Mouse (Mus musculus): Measurements from ENCODE around the gene Pik3r3.
A peak's percentile ranks its signal among the peaks of the same experiment; 100 is the strongest.

Gene Pik3r3

DNA sequence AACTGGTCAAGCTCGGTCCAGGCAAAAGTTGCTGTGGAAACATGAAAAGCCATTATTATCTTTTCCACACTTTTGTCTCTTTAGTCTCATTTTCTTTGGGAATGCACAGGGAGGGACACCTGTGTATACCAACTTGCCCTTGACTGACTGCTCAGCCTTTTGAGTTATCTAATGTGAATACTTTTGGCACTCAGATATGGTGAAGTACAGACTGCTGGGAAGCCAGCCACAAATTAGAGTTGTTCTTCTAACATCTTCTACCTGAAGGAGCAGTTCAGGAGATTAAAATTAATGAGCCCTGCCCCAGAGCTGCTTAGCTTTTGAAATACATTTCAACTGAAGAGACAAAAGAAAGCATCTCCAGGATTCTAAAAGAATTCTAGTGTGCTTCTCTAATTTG, 2.4 kb upstream of the Pik3r3 start:
- DNase-seq (ENCODE audit: low read depth in 2 of 2, low spot score in 2 of 2) = no peak

- DNase-seq (ENCODE audit: low read depth in 2 of 2, low spot score in 2 of 2) = no peak
Observed at GRCm38 (mm10) chr4:116220071-116220650, 1.3 kb upstream of the Pik3r3 start.

- DNase-seq (ENCODE audit: low read depth in 2 of 2, low spot score in 2 of 2) = no peak
Observed at GRCm38 (mm10) chr4:116220780-116221139, 658 bp upstream of the Pik3r3 start.

GRCm38 (mm10) chr4:116221996-116222842, 801 bp downstream of the Pik3r3 start:
- DNase-seq (ENCODE audit: low read depth in 2 of 2, low spot score in 2 of 2) = peak in 1 of 2 experiments; percentile 25

- no peak for DNase-seq (ENCODE audit: low read depth in 2 of 2, low spot score in 2 of 2)
Observed at GRCm38 (mm10) chr4:116222843-116223119, 1.4 kb downstream of the Pik3r3 start.

DNA sequence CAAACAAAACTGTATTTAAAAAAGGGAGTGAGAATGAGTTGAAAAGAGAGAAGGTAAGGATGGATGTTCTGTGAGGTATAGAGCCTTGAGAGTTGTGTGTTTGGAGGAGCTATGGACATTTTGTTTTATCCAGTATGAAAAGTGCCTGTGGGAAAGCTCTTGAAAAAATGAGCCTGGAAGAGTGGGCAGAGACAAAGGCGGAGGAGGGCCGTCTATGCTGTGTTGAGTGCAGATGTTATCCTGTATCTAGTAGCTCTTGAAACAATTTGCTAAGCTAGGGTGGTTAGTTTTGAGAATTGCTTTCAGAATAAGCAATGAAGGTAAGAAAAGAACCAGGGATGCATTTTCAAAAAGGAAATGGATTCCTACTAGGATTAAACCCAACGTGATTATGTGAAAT, 22.0 kb downstream of the Pik3r3 start:
- DNase-seq (ENCODE audit: low read depth in 2 of 2, low spot score in 2 of 2) = no peak

DNA sequence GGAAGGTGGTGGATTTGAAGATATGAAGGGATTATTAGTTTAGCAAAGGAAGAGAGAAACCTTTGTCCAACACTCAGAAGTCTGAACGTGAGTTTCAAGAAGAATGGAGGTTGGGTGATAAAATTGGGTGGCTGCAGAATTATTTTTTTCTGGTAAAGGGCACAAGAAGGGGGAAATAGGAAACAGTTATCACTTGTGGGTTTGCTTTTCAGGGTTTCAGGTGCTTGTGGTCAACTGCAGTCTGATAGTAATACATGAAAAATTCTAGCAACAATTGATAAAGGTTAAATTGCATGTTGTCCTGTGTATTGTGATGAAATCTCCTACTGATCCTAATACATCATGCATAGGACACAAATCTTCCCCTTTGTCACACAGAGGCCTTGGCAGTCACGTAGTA, 22.8 kb downstream of the Pik3r3 start:
- no peak for DNase-seq (ENCODE audit: low read depth in 2 of 2, low spot score in 2 of 2)

DNA sequence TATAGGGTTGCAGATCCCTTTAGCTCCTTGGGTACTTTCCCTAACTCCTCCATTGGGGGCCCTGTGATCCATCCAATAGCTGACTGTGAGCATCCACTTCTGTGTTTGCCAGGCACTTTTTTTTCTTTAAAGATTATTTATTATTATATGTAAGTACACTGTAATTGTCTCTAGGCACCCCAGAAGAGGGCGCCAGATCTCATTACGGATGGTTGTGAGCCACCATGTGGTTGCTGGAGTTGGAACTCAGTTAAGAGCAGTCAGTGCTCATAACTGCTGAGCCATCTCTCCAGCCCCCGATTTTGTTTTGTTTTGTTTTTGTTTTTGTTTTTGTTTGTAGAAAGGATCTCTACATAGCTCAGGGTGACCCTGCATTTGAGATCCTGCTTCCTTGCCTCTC, 24.5 kb downstream of the Pik3r3 start:
- peak; percentile 20 to 37 for DNase-seq (ENCODE audit: low read depth in 2 of 2, low spot score in 2 of 2)

DNA sequence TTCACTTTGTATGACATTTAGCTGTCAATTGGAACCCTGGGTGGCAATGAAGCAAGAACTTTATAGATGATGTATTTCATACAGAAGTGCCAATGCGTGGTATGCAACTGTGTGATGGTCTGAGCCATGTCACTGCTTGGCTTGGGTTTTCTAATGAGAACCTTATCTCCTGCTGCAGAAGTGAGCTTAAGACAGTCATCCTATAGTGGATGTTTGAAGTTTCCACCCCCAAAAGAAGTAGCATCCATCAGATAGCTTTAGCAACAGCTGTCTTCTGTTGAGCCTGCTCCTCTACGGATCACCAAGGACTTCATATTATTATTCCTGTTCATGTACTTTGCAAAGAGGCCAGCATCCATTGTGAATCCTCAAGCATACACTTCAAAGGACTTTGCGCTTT, 28.6 kb downstream of the Pik3r3 start:
- DNase-seq (ENCODE audit: low read depth in 2 of 2, low spot score in 2 of 2) = no peak

GRCm38 (mm10) chr4:116268220-116268619, 46.8 kb downstream of the Pik3r3 start:
- no peak for DNase-seq (ENCODE audit: low read depth in 2 of 2, low spot score in 2 of 2)

GRCm38 (mm10) chr4:116282211-116282610, 60.8 kb downstream of the Pik3r3 start:
- DNase-seq (ENCODE audit: low read depth in 2 of 2, low spot score in 2 of 2) = peak in 1 of 2 experiments; percentile 1

GRCm38 (mm10) chr4:116291561-116291960, 70.1 kb downstream of the Pik3r3 start:
- no peak for DNase-seq (ENCODE audit: low read depth in 2 of 2, low spot score in 2 of 2)

DNA sequence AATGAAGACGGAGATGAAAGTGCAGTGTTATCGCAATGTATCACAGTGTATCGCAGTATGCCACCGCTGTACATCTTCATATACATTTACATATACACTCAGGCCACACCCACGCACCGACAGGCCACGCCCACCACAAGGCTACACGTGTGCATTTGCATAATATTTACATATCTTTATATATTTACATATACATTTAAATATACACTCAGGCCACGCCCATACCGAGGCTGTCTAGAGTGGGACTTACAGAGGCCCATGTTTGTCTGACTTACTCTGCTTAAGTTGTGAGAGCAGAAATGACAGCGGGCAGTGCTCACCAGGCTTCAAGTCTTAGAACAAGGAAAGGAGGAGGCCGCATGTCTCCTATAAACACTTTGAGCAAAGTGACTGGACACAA, 71.9 kb downstream of the Pik3r3 start:
- DNase-seq (ENCODE audit: low read depth in 2 of 2, low spot score in 2 of 2) = no peak

DNA sequence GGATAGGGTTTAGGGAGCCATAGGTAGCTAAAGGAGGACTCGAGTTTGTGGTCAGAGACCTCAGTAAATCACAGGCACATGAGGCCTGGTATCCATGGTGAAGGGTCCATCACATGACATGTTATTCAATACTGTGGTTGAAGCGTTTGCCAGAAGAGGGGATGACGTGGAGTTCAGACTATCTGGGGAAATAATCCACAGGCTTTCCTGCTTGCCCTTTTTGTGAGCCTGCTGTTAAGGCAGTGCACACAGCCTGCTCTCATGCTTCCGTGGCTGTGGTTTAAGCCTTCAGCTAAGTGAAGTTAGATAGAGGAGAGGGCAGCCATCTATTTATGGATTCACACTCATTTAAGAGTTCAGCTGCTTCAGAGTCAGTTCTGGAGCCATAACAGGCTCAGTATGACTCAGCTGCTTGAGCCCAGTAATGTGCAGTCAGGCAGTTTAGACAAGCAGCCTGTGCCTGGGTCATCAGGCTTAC, 79.5 kb downstream of the Pik3r3 start:
- DNase-seq (ENCODE audit: low read depth in 2 of 2, low spot score in 2 of 2) = no peak

GRCm38 (mm10) chr4:116304551-116304950, 83.1 kb downstream of the Pik3r3 start:
- DNase-seq (ENCODE audit: low read depth in 2 of 2, low spot score in 2 of 2) = no peak

DNA sequence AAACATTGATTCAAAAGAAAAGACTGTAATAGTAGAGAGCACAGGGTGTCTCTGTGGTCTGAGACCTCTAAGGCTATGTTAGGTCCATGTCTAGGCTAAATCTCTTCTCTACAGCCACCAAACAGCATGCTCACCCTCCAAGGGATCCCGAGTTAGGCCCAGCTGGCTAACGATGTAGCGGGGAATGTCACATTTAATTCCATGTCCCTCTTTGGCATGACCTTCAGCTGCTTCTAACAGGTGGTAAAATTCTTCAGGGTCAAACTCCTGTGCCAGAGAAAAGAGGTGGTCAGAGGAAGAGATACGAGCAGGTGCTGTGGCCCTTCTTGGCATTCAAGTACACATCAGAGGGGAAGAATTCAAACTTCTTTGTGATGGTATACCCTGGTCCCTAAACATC, 96.2 kb downstream of the Pik3r3 start:
- DNase-seq (ENCODE audit: low read depth in 2 of 2, low spot score in 2 of 2) = no peak

DNA sequence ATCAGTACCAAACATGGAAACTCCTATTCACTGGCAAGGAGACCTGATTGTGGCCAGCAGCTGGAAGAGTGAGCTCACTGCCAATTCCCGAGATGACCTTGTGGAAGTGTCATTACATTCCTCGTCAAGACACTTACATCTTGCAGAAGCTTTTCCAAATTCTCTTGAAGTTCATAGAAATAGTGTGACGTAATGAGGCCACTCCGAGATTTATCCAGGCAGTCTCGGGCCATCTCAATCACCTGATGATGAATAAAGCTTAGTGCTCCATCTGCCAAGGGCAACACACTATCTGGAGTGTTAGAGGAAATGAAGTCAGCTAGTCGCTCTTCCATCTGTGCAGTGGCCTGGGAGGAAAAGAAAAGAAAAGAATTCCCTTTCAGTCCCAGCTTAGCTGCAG, 100.7 kb downstream of the Pik3r3 start:
- DNase-seq (ENCODE audit: low read depth in 2 of 2, low spot score in 2 of 2) = no peak

DNA sequence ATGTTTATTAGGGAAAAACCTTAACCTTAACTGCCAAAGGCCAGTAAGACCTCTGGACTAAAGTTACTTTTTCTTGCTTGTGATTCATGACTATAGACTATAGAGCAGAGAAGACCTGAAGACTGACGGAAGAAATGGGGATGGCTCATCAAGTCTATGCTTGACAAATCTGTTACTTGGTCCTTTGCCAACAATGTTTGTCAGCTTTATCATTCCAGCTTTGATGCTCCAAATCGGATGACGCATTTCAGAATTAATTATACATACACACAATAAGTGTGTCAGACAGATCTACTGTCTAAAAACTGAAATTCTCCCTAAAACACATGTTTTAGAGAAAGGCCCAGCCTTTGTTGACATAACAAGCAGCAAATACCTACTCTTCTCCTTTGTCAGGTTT, 107.8 kb downstream of the Pik3r3 start:
- no peak for DNase-seq (ENCODE audit: low read depth in 2 of 2, low spot score in 2 of 2)

DNA sequence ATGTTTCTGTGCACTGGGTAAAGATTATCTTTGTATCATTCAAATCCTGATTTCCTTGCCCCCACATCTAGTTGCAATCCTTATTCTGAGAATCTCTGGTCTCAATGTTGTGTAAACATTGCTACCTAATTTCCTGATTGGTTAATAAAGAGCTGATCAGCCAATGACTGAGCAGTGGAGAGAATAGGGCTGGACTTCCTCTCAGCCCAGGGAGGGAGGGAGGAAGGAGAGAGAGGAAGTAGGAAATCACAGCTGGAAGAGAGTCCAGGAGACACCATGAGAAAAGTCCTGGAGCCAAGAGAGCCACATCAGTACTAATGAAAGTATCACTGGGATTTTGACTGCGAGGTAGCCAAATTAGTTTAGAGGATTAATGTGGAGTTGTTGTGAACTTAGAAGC, 114.9 kb downstream of the Pik3r3 start:
- no peak for DNase-seq (ENCODE audit: low read depth in 2 of 2, low spot score in 2 of 2)

- peak in 1 of 2 experiments; percentile 14 for DNase-seq (ENCODE audit: low read depth in 2 of 2, low spot score in 2 of 2)
Observed at GRCm38 (mm10) chr4:116342119-116342518, 120.7 kb downstream of the Pik3r3 start.

DNA sequence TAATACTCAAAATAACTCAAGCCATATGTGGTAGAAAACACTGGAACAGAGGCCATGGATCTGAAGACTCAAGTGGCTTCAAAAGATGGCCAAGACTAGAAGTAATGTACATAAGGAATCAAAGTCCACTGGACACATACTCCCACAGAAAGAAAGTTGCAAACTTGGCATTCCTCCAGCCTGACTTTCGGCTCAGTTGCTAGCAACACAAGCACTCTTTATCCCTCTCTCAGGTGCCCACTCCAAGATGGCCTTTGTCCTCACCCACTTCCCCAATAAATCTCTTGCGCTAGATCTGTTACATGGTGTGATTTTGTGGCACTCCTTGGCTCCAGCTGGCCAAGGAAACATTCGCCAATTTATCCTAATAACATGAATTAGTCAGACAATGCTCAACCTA, 131.1 kb downstream of the Pik3r3 start:
- no peak for DNase-seq (ENCODE audit: low read depth in 2 of 2, low spot score in 2 of 2)

Data from CD8-positive naive resting alpha-beta T cell, adult 2 months (primary cell).